Mouse (Mus musculus): ENCODE data around the gene Qsox2. TPM values are rescaled to one million over a fixed set of nuclear protein-coding genes. Genes with fewer than 3 reads are reported as not detected.

The Qsox2 gene
- polyA plus RNA-seq, 2 experiments: 16.1 to 22.4 TPM

DNA sequence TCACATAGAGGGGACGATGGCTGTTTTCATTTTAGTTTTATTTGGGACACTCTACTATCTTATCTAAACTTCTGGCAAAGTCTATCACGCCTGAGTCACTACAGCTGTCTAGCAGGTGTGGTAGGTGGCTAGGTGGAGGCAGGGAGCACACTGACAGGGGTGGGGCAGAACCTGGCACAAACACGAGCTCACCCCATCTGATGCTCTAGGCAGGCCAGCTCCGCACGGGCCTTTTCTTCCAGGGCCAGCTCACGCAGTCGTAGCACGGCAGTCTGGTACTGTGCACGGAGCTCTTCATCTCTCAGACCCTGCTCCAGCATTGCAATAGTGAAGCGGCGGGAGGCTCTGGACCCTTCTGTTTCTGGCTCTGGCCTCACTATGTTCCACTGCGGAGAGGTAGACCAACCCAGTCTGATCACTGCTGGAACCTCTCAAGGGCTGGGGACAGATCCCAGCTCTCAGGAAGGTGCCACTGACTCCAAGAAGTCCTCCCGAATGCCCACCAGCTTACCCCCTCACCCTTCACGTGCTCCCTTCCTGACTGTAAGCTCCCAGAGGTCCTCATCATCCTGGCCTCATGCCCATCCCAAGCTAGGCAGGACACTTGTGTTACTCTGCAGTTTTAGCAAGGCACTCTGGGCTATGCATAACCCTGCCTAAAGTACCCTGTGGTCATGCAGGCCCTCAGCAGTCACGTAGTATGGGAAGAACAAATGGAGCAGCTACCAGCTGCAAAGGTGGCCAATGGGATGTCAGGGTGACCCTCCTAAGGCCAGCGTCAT, 20.2 kb upstream of the Qsox2 start:
- Histone ChIP-seq H3K9me3 (ENCODE audit: control insufficient read depth, low read length) (no peaks in the 10 kb centered on the region), H3K4me3 (replicated peaks; ENCODE audit: low read length) (no peak overlapping the region), H3K4me2 (replicated peaks; ENCODE audit: low read depth, low read length, severe bottlenecking) (no peak overlapping the region), H3K4me1 (ENCODE audit: control insufficient read depth, insufficient read depth, low read length) (no peaks in the 10 kb centered on the region), H3K36me3 (ENCODE audit: control insufficient read depth, insufficient read depth, low read length) (no peaks in the 10 kb centered on the region), H3K27ac (replicated peaks; ENCODE audit: low read depth, low read length) (no peak overlapping the region), H3K27me3 (ENCODE audit: control insufficient read depth, insufficient read depth, low read length) (no peaks in the 10 kb centered on the region), H3K9ac (ENCODE audit: low read depth, low read length, severe bottlenecking) (no peak overlapping the region)
- TF ChIP-seq POLR2A (IDR thresholded peaks at IDR 0.05; ENCODE audit: borderline replicate concordance, extremely low read depth, insufficient read depth, insufficient read length): no peak
- WGBS: 80% methylated on average over 16 of the region's 16 CpGs
- no peak for DNase-seq (ENCODE audit: low spot score)
- no peak for ATAC-seq (ENCODE audit: low FRiP score, low read depth)

DNA sequence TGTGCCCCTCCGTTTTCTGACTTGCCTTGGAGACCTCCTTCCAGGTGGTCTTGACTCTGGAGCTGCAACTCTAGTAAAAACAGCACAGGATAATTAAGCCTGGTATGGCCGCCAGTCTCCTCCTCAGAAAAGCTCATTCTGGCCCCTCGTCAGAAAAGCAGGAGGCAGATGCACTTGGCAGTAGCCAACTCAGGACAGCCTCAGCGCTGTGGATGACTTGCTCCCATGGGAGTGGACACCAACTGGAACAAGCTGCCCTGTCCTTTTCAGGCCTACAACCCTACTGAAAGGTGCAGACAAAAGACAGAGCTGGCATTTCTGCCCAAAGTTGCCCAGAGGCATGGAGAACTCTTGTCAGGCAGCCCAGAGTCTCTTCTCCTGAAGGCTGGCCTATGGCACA, 17.5 kb upstream of the Qsox2 start:
- WGBS: 46% methylated on average over 4 of the region's 4 CpGs
- H3K9ac ChIP-seq (ENCODE audit: low read depth, low read length, severe bottlenecking): no peak overlapping the region
- ATAC-seq (ENCODE audit: low FRiP score, low read depth) (no peak), DNase-seq (ENCODE audit: low spot score) (no peak)
- no peaks in the 10 kb centered on the region for H3K27me3 ChIP-seq (ENCODE audit: control insufficient read depth, insufficient read depth, low read length)
- no peak for TF ChIP-seq POLR2A (IDR thresholded peaks at IDR 0.05; ENCODE audit: borderline replicate concordance, extremely low read depth, insufficient read depth, insufficient read length)
- no peaks in the 10 kb centered on the region for H3K36me3 ChIP-seq (ENCODE audit: control insufficient read depth, insufficient read depth, low read length)
- H3K27ac ChIP-seq (replicated peaks; ENCODE audit: low read depth, low read length): no peak overlapping the region
- H3K4me1 ChIP-seq (ENCODE audit: control insufficient read depth, insufficient read depth, low read length): no peaks in the 10 kb centered on the region
- H3K9me3 ChIP-seq (ENCODE audit: control insufficient read depth, low read length): no peaks in the 10 kb centered on the region
- H3K4me3 ChIP-seq (replicated peaks; ENCODE audit: low read length): no peak overlapping the region
- no peak overlapping the region for H3K4me2 ChIP-seq (replicated peaks; ENCODE audit: low read depth, low read length, severe bottlenecking)

GRCm38 (mm10) chr2:26252514-26253206, 15.3 kb upstream of the Qsox2 start:
- TF ChIP-seq POLR2A (IDR thresholded peaks at IDR 0.05; ENCODE audit: borderline replicate concordance, extremely low read depth, insufficient read depth, insufficient read length): no peak
- Histone ChIP-seq H3K9me3 (ENCODE audit: control insufficient read depth, low read length) (no peaks in the 10 kb centered on the region), H3K4me2 (replicated peaks; ENCODE audit: low read depth, low read length, severe bottlenecking) (no peak overlapping the region), H3K36me3 (ENCODE audit: control insufficient read depth, insufficient read depth, low read length) (no peaks in the 10 kb centered on the region), H3K27me3 (ENCODE audit: control insufficient read depth, insufficient read depth, low read length) (no peaks in the 10 kb centered on the region), H3K27ac (replicated peaks; ENCODE audit: low read depth, low read length) (no peak overlapping the region), H3K4me3 (replicated peaks; ENCODE audit: low read length) (no peak overlapping the region), H3K9ac (ENCODE audit: low read depth, low read length, severe bottlenecking) (no peak overlapping the region), H3K4me1 (ENCODE audit: control insufficient read depth, insufficient read depth, low read length) (no peaks in the 10 kb centered on the region)
- no peak for DNase-seq (ENCODE audit: low spot score)
- no peak for ATAC-seq (ENCODE audit: low FRiP score, low read depth)
- 60% methylated on average over 8 of the region's 8 CpGs for WGBS

DNA sequence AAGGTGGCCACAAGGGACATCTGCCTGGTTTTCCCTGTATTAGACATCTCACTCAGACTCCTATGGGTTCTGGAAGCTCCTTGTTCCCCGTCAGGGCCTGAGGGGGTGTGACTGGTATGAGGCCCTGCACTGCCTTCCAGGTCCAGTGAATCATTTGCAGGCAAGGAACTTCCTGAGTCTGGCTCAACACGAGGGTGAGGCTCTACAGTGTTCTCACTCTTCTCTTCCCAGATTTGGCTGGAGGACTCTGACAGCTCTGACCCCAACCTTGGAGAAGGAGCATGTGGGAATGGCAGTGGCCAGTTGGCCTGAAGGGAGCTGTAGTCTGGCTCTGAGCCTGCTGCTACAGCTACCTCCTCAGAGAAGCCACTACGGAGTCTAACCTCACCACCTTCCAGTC, 10.2 kb upstream of the Qsox2 start:
- Histone ChIP-seq H3K9me3 (ENCODE audit: control insufficient read depth, low read length) (no peaks in the 10 kb centered on the region), H3K4me3 (replicated peaks; ENCODE audit: low read length) (no peak overlapping the region), H3K36me3 (ENCODE audit: control insufficient read depth, insufficient read depth, low read length) (no peaks in the 10 kb centered on the region), H3K27me3 (ENCODE audit: control insufficient read depth, insufficient read depth, low read length) (no peaks in the 10 kb centered on the region), H3K27ac (replicated peaks; ENCODE audit: low read depth, low read length) (no peak overlapping the region), H3K9ac (ENCODE audit: low read depth, low read length, severe bottlenecking) (no peak overlapping the region), H3K4me1 (ENCODE audit: control insufficient read depth, insufficient read depth, low read length) (no peaks in the 10 kb centered on the region), H3K4me2 (replicated peaks; ENCODE audit: low read depth, low read length, severe bottlenecking) (no peak overlapping the region)
- ATAC-seq (ENCODE audit: low FRiP score, low read depth): no peak
- WGBS: 58% methylated on average over 3 of the region's 3 CpGs
- no peak for TF ChIP-seq POLR2A (IDR thresholded peaks at IDR 0.05; ENCODE audit: borderline replicate concordance, extremely low read depth, insufficient read depth, insufficient read length)
- DNase-seq (ENCODE audit: low spot score): no peak

DNA sequence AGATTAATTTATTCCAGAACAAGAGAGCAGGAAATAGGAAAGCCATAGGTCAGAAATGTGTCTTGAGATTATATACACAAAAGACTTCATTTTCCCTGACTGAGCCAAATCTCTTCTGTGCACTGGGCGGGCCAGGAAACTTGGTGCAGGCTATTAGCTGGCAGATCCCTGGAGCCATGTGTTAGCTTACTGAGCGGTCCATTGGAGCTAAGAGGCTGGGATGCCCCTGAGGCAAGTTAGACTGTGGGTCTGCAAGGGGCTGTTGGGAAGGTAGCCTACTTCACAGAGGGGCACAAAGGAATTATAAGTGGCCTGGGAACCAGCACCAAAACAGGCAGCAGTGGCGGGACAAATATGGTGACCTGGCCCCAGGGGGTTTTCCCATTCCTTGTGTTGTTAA, 3.5 kb upstream of the Qsox2 start:
- ATAC-seq (ENCODE audit: low FRiP score, low read depth): no peak
- no peak for TF ChIP-seq POLR2A (IDR thresholded peaks at IDR 0.05; ENCODE audit: borderline replicate concordance, extremely low read depth, insufficient read depth, insufficient read length)

More for the DNA sequence above, 3.5 kb upstream of the Qsox2 start:
- peaks cover 19% of the 10 kb centered on the region for H3K4me1 ChIP-seq (ENCODE audit: control insufficient read depth, insufficient read depth, low read length)
- no peak overlapping the region for H3K9ac ChIP-seq (ENCODE audit: low read depth, low read length, severe bottlenecking)
- no peaks in the 10 kb centered on the region for H3K36me3 ChIP-seq (ENCODE audit: control insufficient read depth, insufficient read depth, low read length)
- H3K27ac ChIP-seq (replicated peaks; ENCODE audit: low read depth, low read length): no peak overlapping the region
- H3K9me3 ChIP-seq (ENCODE audit: control insufficient read depth, low read length): no peaks in the 10 kb centered on the region
- no peaks in the 10 kb centered on the region for H3K27me3 ChIP-seq (ENCODE audit: control insufficient read depth, insufficient read depth, low read length)
- H3K4me3 ChIP-seq (replicated peaks; ENCODE audit: low read length): no peak overlapping the region
- H3K4me2 ChIP-seq (replicated peaks; ENCODE audit: low read depth, low read length, severe bottlenecking): no peak overlapping the region
- 34% methylated on average over 3 of the region's 3 CpGs for WGBS
- DNase-seq (ENCODE audit: low spot score): no peak
